Mouse (Mus musculus) bone marrow, adult 2 months (tissue): Measurements from ENCODE around the gene Stn1.

Experiments used
- CTCF ChIP-seq: fragments of 200-500 bp; IDR thresholded peaks from 2 replicates; pipeline ENCODE4 v1.5.1; 2011; ENCODE audit warnings: low read length, control low read depth; ENCODE audit not compliant: control insufficient read depth, insufficient read depth
- POLR2A ChIP-seq: fragments of 200-500 bp; IDR thresholded peaks from 2 replicates; pipeline ENCODE4 v1.6.1; 2011; ENCODE audit warnings: low read depth, mild to moderate bottlenecking, control low read depth, low read length, borderline replicate concordance; ENCODE audit not compliant: control insufficient read depth

DNA sequence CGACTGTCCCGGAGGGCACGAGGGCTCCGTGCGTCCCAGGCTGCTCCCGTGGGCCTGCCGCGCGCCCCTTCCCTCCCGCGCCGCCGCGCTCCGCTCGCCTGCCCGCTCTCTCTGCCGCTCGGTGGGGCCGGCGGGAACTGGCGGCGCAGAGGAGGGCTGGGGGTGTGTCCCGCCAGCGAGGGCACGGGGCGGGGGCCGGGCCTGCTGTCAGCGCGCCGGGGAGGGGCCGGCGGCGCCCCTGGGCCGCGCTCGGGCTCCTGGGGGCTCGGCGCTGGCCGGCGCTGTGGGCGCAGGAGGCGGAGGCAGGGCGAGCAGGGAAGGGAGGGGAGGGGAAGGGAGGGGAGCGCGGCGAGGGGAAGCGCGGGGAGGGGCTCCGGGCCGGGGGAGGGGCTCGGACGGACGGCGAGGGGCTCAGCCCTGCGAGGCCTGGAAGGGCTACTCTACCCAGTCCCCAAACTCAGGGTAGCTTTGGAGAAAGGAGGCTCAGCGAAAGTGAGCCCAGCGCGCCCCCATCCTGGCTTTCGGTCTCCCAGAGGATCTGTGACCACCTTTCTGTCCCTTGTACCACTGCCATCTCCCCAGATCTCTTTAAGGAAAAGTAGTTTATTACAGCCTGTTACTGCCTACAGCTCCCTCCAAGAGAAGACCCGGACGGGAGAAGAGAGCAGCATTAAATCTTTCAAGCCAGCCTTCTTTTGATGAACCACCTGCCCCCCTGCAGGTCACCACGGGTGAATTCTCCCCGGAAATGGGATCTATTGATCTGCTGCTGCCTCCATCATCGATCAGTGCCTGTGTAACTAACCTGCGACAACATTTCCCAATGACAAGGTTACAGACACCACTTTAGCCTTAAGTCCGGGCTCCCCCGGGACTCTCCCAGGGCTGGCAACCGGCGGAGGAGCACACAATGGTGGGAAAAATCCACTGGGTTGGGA, 72.7 kb downstream of the Stn1 start, which contains the start of gene Sh3pxd2a:
- TF ChIP-seq CTCF (no peak), POLR2A (no peak)
